Mouse (Mus musculus): ENCODE results near the gene Slc1a2. TPM values are rescaled to one million over a fixed set of nuclear protein-coding genes. Genes with fewer than 3 reads are reported as not detected.

The Slc1a2 gene
- total and polyA plus RNA-seq, 3 experiments = 1.3 to 1.6 (median 1.3) TPM

DNA sequence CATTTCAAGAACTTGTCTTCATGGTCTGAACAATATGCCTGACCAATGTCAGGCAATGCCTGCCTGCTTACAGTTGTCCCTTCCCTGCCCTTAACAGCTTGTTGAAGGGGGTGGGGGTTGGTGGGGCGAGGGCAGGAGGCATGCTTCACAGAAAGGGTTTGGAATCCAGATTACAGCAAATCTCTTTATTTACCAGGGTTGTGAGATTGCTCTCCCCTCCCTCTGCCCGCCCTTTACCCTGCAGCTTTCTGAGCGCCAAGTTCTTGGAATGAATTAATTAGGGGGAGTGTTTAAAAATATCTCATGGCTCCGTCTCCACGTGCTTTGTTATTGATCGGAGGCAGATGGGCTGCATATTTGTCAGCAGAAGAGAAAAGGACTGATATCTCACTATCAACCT lies 4.9 kb downstream of the Slc1a2 start:
- Histone ChIP-seq H3K4me2 (ENCODE audit: insufficient read depth, low read depth, poor library complexity, severe bottlenecking) (no peak overlapping the region), H3K4me1 (ENCODE audit: control insufficient read depth in 1 of 2, insufficient read depth in 2 of 2) (peaks cover 2 to 4% of the 10 kb centered on the region in 2 experiments; a peak in 2 of 4 replicates), H3K79me2 (replicated peaks; ENCODE audit: control insufficient read depth, extremely low read depth, insufficient read depth, poor library complexity, severe bottlenecking) (no peaks in the 10 kb centered on the region; the same call in 1 of the 2 replicates), H3K9ac (ENCODE audit: insufficient read depth, low read depth) (no peak overlapping the region), H3K4me3 (replicated peaks in 1 of 3; ENCODE audit: low read depth in 2 of 3, low read length in 2 of 3, poor library complexity in 1 of 3) (no peak overlapping the region), H3K36me3 (replicated peaks in 1 of 2; ENCODE audit: control insufficient read depth in 1 of 2, insufficient read depth in 1 of 2, low read length in 1 of 2) (no peaks in the 10 kb centered on the region), H3K9me3 (replicated peaks; ENCODE audit: low read length) (peaks cover 5% of the 10 kb centered on the region), H3K27me3 (replicated peaks) (no peaks in the 10 kb centered on the region), H3K27ac (ENCODE audit: insufficient read depth, low read depth) (no peak overlapping the region)
- no peak for DNase-seq (ENCODE audit: extremely low read depth)
- dilution Hi-C loops (cut with MboI; ENCODE audit: extremely low pct_ligation_motif_present, extremely low pct_unique_long_range_greater_than_20kb, low sequenced_read_pairs) (no loop called here), in situ Hi-C loops (cut with MboI; ENCODE audit: low pct_ligation_motif_present, low pct_unique_long_range_greater_than_20kb, low sequenced_read_pairs) (loop anchor here (10.0 kb wide), 1 partner anchor 69 kb away; no protein-coding TSS in a partner anchor)
- no peak for TF ChIP-seq EP300 (IDR thresholded peaks at IDR 0.05; ENCODE audit: low read length)
- TF ChIP-seq MAX (IDR thresholded peaks at IDR 0.05; ENCODE audit: low read length) = no peak
- TF ChIP-seq CHD1 (IDR thresholded peaks at IDR 0.05; ENCODE audit: low read depth, low read length) = no peak
- TF ChIP-seq ELF1 (IDR thresholded peaks at IDR 0.05; ENCODE audit: low read depth, low read length) = no peak
- no peak for TF ChIP-seq PAX5 (IDR thresholded peaks at IDR 0.05; ENCODE audit: low read length)
- TF ChIP-seq SMC3 (IDR thresholded peaks at IDR 0.05; ENCODE audit: low read depth, low read length) = no peak
- no peak for TF ChIP-seq ETS1 (conservative IDR thresholded peaks at IDR 0.05; ENCODE audit: low read depth, low read length)
- no peak for TF ChIP-seq KAT2A (IDR thresholded peaks at IDR 0.05; ENCODE audit: insufficient replicate concordance, low read length)
- no peak for TF ChIP-seq RAD21 (IDR thresholded peaks at IDR 0.05; ENCODE audit: low read depth, low read length)
- TF ChIP-seq CHD2 (IDR thresholded peaks at IDR 0.05; ENCODE audit: low read length) = no peak
- TF ChIP-seq UBTF (IDR thresholded peaks at IDR 0.05; ENCODE audit: low read depth, low read length) = no peak
- TF ChIP-seq ZC3H11A (IDR thresholded peaks at IDR 0.05; ENCODE audit: low read depth, low read length) = no peak

DNA sequence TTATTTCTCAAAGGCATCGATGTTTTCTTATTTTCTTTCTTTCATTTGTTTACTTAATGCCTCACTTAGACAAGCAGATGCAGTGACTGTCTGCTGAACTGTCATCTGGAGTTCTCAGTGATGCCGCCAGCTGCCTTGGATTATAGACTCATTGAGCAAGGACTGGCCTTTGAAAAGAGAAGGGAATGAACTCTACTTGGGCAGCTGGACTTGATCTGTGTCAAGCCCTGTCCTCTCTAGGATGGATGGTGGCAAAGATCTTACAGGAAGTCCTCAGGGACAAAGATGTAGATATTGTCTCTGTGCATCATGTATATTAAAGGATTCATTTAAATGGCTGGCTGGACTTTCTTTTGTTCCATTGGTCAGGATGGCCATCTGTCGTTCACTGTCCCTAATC lies 5.4 kb downstream of the Slc1a2 start:
- H3K4me2 ChIP-seq (ENCODE audit: insufficient read depth, low read depth, poor library complexity, severe bottlenecking) = no peak overlapping the region
- H3K9me3 ChIP-seq (replicated peaks; ENCODE audit: low read length) = peaks cover 2% of the 10 kb centered on the region
- H3K36me3 ChIP-seq (replicated peaks in 1 of 2; ENCODE audit: control insufficient read depth in 1 of 2, insufficient read depth in 1 of 2, low read length in 1 of 2) = no peaks in the 10 kb centered on the region
- H3K4me3 ChIP-seq (replicated peaks in 1 of 3; ENCODE audit: low read depth in 2 of 3, low read length in 2 of 3, poor library complexity in 1 of 3) = no peak overlapping the region
- TF ChIP-seq HCFC1 (IDR thresholded peaks at IDR 0.05; ENCODE audit: low read depth, low read length) (no peak), IRF4 (IDR thresholded peaks at IDR 0.05; ENCODE audit: low read depth, low read length) (no peak), NELFE (IDR thresholded peaks at IDR 0.05; ENCODE audit: low read depth, low read length) (no peak), RCOR1 (conservative IDR thresholded peaks at IDR 0.05; ENCODE audit: low read depth, low read length) (no peak), ZNF384 (IDR thresholded peaks at IDR 0.05; ENCODE audit: low read depth, low read length) (no peak), JUND (conservative IDR thresholded peaks at IDR 0.05; ENCODE audit: low read depth, low read length) (no peak), GABPA (IDR thresholded peaks at IDR 0.05; ENCODE audit: insufficient replicate concordance, low read depth, low read length) (no peak), CTCF (conservative IDR thresholded peaks at IDR 0.05 in 1 of 2, IDR thresholded peaks at IDR 0.05 in 1 of 2; ENCODE audit: low read depth in 2 of 2, low read length in 2 of 2) (no peak), CHD1 (IDR thresholded peaks at IDR 0.05; ENCODE audit: low read depth, low read length) (no peak), MXI1 (IDR thresholded peaks at IDR 0.05; ENCODE audit: low read depth, low read length) (no peak), CHD2 (IDR thresholded peaks at IDR 0.05; ENCODE audit: low read length) (no peak), ETS1 (conservative IDR thresholded peaks at IDR 0.05; ENCODE audit: low read depth, low read length) (no peak), EP300 (IDR thresholded peaks at IDR 0.05; ENCODE audit: low read length) (no peak), UBTF (IDR thresholded peaks at IDR 0.05; ENCODE audit: low read depth, low read length) (no peak), ZC3H11A (IDR thresholded peaks at IDR 0.05; ENCODE audit: low read depth, low read length) (no peak), MEF2A (IDR thresholded peaks at IDR 0.05; ENCODE audit: borderline replicate concordance, low read depth, low read length) (no peak), JUN (IDR thresholded peaks at IDR 0.05; ENCODE audit: insufficient read depth, low read depth, low read length) (no peak)
- no peak overlapping the region for H3K9ac ChIP-seq (ENCODE audit: insufficient read depth, low read depth)
- H3K79me2 ChIP-seq (replicated peaks; ENCODE audit: control insufficient read depth, extremely low read depth, insufficient read depth, poor library complexity, severe bottlenecking) = no peaks in the 10 kb centered on the region; the same call in 1 of the 2 replicates
- no peak overlapping the region for H3K27ac ChIP-seq (ENCODE audit: insufficient read depth, low read depth)
- no peaks in the 10 kb centered on the region for H3K27me3 ChIP-seq (replicated peaks)
- dilution Hi-C loops (cut with MboI; ENCODE audit: extremely low pct_ligation_motif_present, extremely low pct_unique_long_range_greater_than_20kb, low sequenced_read_pairs) = no loop called here
- DNase-seq (ENCODE audit: extremely low read depth) = no peak
- in situ Hi-C loops (cut with MboI; ENCODE audit: low pct_ligation_motif_present, low pct_unique_long_range_greater_than_20kb, low sequenced_read_pairs) = loop anchor here (10.0 kb wide), 1 partner anchor 69 kb away; no protein-coding TSS in a partner anchor
- peaks cover 0 to 4% of the 10 kb centered on the region in 2 experiments; a peak in 1 of 4 replicates for H3K4me1 ChIP-seq (ENCODE audit: control insufficient read depth in 1 of 2, insufficient read depth in 2 of 2)
